Mouse (Mus musculus) left cerebral cortex, postnatal 25 days (tissue): ENCODE measurements around the gene Tmem189. TPM values are rescaled to one million over a fixed set of nuclear protein-coding genes. Genes with fewer than 3 reads are reported as not detected.

Experiments used
- DNase-seq, 2 experiments: peaks; one replicate each; pipeline ENCODE4 v3.0.0; 2022; ENCODE audit warnings: low spot score in 2 of 2, mixed read lengths in 1 of 2
- intact Hi-C: fragments of 180-260 bp; cut with DNase I; formaldehyde crosslinking; loops from one replicate; pipeline ENCODE4 v1.15.1; 2025
- total RNA-seq, 2 experiments: library from RNA; stranded (reverse); gene quantifications; 2 replicates each; pipeline ENCODE4 v1.2.3; 2021

Tmem189 gene
- total RNA-seq: 10 to 100 TPM; 49.7 to 54.0 TPM

DNA sequence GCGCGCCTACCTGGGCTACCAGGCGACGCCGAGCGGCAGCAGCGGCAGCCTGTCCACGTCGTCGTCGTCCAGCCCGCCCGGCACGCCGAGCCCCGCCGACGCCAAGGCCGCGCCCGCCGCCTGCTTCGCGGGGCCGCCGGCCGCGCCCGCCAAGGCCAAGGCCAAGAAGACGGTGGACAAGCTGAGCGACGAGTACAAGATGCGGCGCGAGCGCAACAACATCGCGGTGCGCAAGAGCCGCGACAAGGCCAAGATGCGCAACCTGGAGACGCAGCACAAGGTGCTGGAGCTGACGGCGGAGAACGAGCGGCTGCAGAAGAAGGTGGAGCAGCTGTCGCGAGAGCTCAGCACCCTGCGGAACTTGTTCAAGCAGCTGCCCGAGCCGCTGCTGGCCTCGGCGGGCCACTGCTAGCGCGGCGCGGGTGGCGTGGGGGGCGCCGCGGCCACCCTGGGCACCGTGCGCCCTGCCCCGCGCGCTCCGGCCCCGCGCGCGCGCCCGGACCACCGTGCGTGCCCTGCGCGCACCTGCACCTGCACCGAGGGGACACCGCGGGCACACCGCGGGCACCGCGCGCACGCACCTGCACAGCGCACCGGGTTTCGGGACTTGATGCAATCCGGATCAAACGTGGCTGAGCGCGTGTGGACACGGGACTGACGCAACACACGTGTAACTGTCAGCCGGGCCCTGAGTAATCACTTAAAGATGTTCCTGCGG, at the start of gene Tmem189:
TSS of gene Tmem189 (minus strand) at position 322 of the 718 bp plus-strand sequence.
- intact Hi-C loops: loop anchor here (2.0 to 5.0 kb wide), 3 partner anchors 93 to 408 kb away; no protein-coding TSS in a partner anchor
- DNase-seq: peak; percentile 59 to 71

DNA sequence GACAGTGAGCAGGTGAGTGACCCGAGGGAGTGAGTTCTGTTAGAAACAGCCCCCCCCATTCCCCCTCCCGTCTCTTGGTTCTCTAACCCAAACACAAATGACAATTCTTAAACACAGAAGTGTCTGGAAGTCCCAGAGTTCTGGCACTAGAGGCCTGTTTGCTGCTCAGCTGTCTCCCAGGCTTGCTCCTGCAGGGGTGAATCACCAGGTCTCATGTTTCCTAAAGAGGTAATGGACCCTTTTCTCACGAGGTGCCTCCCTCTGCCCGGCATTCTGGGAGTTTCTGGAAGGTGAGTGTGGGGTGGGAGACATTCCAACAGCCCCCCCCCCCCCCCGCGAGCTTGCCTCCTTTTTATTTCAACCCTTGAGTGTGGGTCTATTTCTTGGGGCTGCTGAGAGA, 49.4 kb upstream of the Tmem189 start:
- intact Hi-C loops: no loop called here
- DNase-seq: no peak

DNA sequence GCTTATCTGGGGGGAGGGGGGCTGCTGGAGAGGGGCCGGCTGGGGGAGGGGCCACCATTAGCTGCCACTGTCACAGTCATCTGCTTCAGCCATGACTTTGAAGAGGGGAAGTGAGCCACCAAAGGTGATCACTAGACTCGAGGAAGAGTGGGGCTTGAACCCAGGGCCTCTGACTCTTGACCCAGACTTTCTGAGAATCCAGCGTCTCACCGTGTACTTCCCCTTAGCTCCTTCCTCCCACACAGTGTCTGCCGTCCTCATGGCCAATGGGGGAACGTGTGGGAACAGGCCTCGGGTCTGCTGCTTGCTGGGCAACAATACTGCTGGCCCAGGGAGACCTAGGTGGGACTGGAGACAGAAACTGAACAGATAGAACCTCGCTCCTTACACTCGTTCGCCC, 45.2 kb upstream of the Tmem189 start:
- intact Hi-C loops: no loop called here
- DNase-seq: no peak

DNA sequence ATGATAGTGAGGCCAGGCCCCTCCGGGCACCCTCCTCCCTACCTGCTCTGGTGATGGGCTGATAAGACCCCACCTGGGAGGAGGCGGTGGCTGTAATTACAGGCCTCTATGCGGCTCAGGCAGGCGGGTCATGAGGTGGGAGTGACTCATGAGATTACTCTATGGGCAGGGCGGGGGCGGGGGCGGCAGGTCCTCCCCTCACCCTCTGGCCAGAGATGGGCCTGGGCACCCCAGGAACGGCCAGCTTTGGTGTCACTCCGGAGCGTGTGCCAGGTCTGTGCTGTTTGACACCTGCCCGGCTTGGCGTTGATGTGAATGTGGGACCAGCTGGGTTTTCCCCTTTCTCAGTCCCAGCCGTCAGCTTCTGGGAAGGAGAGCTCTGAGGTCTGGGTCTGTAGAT, 41.5 kb upstream of the Tmem189 start:
- no peak for DNase-seq
- intact Hi-C loops: no loop called here

DNA sequence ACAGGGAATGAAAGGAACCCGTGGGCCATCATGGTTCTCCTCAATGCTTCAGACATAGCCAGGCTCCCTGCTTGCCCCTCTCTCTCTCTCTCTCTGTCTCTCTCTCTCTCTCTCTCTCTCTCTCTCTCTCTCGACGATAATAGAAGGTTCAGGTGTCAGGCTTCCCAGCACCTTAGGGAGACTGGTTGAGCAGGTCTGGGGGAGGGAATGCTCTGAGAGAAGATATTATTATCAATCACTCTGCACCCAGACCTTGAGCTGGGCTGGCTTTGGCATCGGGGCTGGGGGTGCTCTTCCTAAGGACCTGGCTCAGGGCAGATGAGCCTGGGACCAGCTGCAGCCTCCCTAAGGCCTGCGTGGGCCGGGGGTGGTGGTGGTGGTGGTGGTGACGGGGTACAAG, 40.4 kb upstream of the Tmem189 start:
- DNase-seq: no peak
- intact Hi-C loops: no loop called here

DNA sequence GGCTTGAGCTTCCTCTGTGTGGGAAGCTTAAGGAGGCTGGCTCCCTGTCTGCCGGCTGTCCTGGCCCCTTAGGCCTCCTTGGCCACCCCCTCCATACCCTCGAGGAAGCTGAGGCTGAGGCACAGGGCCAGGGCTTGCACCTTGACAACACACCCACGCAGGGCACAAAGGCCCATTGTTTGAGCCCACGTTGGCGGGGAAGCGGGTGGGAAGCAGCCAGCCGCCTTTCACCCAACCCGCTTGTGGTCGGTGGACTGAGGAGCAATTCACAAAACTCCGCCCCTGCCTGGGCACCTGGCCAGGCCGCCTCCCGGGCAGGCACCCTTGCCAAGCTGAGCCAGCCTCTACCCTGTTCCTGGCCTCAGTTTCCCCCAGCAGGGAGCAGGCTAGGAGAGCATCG, 37.5 kb upstream of the Tmem189 start:
- DNase-seq: peak; percentile 23 to 49
- intact Hi-C loops: no loop called here

DNA sequence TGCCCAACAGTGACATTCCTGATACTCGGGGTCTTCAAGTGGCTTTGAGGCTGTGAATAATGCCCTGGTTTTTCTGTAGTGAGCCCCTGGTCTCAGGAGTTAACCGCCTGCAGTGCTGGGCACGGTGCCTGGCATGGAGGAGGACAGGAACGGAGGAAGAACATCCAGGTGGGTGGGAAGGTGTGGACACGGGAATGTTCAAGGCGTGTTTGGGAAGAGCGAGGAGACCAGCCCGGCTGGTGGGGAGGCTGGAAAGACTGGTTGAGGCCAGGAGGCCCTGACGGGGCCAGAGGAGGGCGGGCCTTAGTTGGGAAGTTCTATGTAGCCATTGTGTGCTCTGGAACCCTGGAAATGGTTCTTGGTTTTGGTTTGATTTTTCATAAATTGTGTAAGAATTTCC, 36.3 kb upstream of the Tmem189 start:
- no peak for DNase-seq
- intact Hi-C loops: no loop called here

DNA sequence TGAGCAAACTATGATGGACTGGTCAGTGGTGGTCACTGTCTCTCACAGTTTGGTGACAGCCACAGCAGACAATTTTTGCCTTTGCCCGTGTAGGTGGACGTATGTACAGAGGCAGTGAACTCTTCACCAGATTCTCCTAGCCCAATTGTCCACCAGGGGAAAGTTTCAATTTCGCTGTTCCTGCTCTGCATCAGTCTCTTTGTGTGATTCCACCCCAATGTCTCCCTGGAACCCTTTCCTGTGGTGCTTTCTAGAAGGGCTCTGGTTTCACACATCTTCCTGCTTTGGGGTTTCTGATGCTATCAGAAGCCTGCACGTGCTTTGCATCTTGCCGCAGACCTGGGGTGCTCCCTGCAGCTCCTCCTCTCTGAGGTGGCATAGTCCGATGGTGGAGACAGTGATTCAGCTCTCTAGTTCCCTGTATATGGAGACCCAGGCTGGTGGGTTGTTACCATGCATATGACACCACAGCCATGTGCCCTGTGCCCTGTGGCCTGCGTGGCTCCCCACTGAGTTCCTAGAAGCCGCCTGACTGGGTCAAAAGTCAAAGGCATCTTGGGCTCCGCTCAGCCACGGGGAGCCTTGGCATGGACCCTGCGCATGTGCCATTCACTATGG, 34.1 kb upstream of the Tmem189 start:
- intact Hi-C loops: no loop called here
- no peak for DNase-seq

DNA sequence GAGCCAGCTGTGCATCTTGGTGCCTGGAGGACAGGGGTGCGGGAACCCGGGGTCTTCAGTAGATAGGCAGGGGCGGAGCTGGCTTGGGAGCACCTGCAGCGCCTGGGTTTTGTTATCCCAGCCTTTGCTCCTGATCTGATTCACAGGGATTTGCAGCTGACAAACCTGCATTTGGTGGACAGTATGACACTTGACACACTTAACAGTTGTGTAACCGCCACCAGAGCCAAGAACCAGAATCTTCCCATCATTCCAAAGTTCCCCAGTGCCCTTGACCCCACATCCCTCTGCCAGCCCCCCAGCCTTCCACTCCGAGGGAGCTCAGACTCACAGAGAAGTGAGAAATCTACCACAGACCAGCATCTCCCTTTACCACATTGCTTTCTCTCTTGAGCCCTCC, 32.9 kb upstream of the Tmem189 start:
- intact Hi-C loops: no loop called here
- DNase-seq: no peak

DNA sequence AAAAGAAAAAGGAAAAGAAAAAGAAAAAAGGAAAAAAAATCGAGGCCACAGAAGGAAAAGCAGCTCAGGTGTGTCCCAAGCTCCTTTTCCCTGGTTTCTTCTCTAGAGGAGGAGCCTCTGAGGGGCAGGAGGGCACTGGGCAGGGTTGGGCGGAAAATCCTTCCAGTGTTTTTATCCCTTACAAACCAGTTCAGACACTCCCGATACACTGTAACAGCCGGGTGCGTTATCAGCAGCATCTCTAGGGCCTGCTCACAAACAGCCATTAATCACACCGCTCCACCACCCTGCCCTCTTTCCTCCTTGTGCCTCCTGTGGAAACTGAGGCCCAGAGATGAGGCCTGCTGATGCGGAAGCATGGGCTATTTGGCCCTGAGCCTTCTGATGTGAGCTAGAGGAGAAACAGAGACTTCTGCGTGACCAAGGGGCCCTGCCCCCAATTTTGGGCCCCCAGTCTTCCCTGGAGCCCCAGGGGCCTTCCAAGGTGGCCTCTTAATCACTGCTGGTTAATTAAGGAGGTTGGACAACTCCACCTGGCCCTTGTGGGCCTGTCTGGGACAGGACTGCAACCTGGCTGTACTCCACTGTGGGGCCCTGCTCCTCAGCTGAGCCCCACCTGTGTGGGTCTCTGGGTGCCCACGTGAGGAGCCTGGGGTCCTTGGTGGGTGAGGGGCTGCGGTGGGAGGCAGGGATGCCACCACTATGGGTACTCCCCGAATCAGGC, 31.7 kb upstream of the Tmem189 start:
- intact Hi-C loops: no loop called here
- no peak for DNase-seq

DNA sequence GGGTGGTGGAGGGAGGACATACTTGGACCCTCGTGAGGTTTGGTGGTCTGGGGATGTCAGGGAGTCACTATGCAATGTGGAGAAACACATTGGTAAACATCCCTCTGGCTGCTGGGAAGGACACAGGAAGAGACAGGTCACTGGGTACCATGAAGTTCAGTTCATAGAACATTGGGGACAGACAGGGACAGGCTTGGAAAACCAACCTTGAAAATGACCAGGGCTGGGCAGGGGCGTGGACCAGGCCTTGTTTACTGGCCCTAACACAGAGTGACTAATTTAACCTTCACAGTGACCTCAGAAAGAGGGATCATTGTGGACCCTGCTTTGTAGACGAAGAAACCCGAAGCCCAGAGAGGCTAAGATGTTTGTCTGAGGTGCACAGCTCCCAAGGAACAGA, 29.9 kb upstream of the Tmem189 start:
- intact Hi-C loops: no loop called here
- no peak for DNase-seq

DNA sequence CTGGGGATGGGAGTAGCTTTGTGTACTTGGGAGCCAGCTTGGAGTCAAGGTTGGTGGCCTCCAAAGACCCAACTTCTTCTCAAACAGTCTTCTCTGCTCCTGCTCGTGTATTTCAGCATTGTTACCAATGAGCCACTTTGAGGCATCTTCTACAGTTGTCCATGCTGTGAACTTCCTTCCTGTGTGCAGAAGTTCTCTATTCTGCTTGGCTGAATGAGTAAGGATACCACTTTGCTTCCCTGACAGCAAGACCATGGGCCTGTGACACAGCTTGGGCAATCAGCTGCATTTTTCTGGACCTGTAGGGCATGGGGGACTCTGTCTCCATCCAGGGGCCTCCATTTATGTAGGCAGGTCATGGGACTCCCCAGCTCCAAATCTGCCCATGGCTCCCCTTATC, 27.6 kb upstream of the Tmem189 start:
- no peak for DNase-seq
- intact Hi-C loops: no loop called here

DNA sequence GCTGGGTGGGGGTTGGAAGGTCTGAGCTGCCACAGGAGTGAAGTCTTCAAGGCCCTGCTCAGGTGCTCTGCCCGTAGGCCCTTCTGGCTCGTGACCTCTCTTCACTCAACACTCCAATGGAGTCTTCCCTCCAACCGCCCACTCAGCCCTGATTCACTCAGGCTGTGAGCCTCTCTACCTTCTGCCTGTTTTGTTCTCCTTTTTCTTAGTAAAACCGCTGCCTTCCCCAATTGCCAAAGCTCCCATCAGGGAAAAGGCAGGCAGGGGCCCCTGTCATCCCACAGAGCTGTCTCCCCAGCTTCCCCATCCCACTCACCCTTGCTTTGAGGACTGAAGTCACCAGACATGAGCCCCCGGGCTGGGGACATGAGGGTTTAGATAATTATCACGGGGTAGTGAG, 25.4 kb upstream of the Tmem189 start:
- peak; percentile 18 to 53 for DNase-seq
- intact Hi-C loops: no loop called here

DNA sequence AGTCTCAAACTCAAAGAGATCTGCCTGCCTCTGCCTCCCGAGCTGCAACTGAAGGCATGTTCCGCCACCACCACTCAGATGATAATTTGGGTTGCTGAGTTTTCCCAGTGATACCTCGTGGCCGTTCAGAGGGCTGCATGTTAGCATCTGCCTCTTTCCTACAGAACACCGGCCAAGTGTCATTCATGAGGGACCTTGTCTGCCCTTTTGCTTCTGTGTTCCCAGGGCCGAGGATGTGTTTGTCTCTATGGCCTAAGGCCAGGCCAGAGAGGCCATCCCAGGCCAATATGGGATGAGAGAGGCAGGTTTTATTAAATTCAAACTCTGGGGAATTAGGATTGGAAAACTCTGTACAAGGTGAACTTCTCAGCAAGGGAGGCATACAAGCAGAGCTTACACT, 24.7 kb upstream of the Tmem189 start:
- intact Hi-C loops: no loop called here
- no peak for DNase-seq

DNA sequence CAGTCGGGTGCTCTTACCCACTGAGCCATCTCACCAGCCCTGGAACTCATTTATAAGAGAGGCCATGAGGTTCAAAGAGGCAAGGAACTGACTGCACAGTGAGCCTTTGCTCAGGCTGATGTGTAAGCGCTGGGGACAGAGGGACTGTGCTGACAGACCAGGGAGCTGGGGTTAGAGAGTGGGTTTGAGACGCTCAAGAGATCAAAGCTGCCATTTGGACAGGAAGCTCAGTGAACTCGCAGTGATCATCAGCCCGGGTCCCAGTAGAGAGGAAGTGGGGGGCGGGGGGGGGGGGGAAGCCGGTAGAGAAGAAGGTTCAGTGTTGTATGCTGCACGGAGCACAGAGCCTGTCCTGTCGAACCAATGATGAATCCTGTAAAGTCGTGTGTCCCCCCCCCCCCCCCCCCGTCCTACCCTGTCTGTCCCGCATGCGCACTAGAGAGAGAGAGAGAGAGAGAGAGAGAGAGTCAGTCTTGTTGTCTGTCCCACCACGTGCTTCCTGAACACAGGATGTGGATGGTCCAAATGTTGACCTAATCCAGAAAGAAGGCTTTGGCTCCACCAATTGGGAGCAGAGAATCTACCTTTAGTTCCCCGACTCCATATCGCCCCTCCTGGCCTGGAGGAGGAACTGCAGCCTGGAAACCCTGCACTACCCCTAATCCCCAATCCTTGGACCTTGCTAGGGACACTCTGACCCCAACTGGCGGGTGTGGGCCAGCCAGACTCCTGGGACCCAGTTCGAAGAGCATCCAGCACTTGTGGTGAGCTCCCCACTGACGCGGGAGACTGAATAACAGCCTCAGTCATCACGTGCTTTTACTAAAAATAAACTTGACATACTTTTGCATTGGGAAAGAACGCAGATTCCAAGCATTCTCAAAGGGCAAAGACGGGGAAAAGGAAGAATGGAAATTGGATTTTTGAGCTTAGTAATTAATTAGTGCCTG, 23.5 kb upstream of the Tmem189 start:
- intact Hi-C loops: no loop called here
- peak in 1 of 2 experiments; percentile 22 for DNase-seq

DNA sequence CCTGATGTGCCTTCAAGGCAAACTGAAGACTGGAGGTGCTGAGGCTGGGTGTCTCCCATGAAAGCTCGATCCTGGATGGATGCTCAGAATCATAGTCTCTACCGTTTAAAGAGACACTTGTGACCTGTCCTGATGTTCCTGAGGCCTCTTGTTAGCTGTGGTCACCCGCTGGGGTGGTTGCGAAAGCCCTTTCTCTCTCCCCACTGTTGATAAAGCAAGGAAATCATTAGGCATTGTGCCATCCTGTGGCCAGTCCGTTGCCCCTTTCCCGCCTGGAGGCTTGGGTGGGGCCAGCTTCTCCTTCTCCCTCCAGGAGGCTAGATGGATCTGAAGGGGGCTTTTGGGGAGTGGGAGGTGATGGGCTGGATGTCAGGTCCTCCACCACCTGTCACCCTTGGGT, 21.0 kb upstream of the Tmem189 start:
- intact Hi-C loops: no loop called here

DNA sequence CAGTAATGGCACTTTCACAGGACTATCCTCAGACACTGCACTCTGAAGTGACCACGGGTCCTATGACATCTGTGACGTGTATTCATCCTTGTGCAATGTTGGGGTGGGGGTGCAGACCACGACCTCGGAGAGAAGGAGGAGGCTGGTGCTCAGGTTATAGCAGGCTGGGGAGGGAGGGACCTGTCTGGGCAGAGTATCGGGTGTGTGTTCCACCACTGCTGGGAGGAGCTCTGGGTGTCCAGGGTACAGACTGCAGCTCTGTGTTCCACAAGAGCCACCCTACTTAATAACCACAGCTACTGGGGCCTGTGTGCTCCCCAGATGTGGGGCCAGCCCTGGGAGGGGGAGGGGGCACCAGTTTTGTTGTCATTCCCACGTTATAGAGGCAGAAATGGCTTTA, 20.3 kb upstream of the Tmem189 start:
- DNase-seq: no peak
- intact Hi-C loops: no loop called here

More for the DNA sequence above, 21.0 kb upstream of the Tmem189 start:
- no peak for DNase-seq

DNA sequence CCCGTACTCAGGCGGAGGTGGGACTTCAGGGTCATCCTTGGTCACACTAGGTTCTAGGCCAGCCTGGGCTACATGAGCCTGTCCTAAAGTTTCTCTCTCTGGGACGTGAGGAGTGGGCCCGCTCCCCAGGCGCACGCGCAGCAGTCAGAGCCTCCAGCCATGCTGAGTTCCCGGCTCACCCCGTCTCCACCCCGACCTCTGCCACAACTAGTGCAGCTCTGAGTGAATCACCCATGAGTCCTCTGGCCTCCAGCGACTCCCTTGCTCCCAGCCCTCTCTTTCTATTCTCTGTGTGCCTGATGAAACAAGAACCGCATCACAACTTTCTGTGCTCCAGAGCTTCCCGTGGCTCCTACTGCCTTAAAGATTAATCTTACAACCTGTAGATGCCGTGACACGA, 18.8 kb upstream of the Tmem189 start:
- no peak for DNase-seq
- intact Hi-C loops: no loop called here

DNA sequence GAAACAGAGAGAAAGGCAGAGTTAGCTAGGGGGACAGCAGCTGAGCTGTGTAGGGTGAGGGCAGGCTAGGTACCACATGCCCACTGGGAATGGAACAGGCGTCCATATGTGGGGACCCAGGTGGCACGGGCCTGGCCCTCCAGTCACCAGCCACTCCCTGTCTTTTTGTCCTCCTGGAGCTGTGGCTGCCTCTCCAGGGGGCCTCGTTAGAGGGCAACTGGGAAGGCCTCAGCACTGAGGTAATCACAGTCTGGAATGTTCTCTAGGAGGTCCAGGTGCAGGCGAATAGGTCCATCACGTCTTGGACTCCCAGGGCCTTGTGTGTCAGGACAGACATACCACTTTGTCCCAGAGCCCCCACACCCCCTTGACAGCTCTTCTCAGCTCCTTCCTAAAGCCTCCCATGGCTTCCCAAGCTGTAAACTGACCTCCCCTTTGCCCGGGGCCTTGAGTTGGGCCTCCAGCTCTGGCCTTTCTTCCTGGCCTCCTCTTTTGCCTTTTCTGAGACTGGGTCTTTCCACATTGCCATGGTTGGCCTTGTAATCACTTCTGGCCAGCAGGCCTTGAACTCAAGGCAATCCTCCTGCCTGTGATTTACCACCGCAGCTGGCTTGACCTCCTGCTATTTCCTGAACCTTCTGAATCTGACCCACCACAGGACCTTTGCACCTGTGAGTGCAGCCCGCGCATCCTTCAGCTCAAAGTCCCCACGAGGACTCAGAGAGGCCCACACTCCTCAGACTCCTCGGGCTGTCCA, 16.7 kb upstream of the Tmem189 start:
- DNase-seq: no peak
- intact Hi-C loops: no loop called here
